Mouse (Mus musculus) left cerebral cortex, adult 11 months (tissue): ENCODE data around the gene Zdhhc18.

Experiments used
- DNase-seq: peaks from one replicate; pipeline ENCODE4 v3.0.0; 2022; ENCODE audit warnings: low spot score

Zdhhc18 gene

DNA sequence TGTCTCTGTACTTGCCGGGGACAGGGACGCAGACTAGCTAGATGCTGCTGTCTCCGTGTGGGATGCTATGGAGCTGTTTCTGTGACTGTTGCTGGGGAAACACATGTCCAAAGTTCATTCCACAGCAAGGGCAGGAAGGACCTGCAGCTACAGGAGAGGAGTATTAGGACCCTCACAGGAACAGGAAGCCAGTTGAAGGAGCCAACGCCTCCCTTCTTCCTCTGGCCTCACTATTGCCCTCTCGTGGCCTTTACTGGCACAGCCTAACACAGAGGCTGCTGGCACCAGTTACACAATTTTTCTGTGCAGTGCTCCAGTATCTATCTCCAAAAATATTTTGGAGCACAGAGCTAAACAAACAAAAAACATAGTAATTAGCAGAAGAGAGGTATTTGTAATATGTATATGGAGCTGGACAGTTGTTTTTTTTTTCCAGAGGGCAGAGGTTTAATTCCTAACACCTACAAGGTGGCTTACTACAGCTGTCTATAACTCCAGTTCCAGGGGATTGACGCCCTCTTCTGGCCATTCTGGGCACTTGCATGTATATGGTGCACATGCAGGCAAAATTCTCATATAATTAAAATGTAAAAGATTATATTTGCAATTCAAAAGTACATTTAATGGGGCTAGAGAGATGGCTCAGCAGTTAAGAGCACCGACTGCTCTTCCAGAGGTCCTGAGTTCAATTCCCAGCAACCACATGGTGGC is at the start of gene Zdhhc18:
Gene Zdhhc18 (minus strand): TSS at position 166 of the 711 bp plus-strand sequence.
- no peak for DNase-seq

DNA sequence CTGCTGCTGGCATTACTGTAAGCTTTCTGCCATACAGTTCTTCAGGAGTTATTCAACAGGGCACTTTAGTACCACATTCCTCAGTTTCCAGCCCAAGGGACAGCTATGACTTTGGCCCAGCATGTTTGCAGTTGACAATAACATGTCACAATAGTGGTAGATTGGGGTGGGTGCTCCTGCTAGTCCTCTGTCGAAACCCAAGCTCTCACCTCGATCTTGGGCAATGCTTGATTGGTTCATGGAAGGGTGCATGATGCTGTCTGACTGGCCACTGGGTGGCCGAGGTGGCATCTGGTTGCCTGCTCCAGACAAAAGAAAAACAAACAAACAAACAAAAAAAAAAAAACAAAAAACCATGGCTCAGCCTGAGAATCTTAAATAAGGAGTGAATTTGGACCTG is 45.4 kb upstream of the Zdhhc18 start:
- no peak for DNase-seq

DNA sequence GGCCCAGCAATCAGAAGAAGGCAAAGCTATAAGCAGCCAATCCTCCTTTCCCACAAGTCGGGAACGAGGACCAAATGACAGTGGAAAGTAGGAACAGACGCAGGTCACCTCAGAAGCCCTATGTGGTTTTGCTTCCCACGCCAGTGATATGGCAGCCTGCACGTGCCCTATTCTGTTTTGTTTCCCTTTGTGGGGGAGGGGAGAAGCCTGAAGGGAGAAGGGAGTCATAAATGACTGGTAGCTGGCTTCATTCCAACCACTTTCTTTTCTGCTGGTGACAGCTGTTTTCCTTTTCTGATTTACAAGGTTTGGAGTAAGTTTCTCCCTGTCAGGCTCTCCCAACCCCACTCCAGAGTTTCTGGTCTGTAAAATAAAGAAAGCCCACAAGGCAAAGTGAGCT is 40.3 kb upstream of the Zdhhc18 start:
- no peak for DNase-seq

DNA sequence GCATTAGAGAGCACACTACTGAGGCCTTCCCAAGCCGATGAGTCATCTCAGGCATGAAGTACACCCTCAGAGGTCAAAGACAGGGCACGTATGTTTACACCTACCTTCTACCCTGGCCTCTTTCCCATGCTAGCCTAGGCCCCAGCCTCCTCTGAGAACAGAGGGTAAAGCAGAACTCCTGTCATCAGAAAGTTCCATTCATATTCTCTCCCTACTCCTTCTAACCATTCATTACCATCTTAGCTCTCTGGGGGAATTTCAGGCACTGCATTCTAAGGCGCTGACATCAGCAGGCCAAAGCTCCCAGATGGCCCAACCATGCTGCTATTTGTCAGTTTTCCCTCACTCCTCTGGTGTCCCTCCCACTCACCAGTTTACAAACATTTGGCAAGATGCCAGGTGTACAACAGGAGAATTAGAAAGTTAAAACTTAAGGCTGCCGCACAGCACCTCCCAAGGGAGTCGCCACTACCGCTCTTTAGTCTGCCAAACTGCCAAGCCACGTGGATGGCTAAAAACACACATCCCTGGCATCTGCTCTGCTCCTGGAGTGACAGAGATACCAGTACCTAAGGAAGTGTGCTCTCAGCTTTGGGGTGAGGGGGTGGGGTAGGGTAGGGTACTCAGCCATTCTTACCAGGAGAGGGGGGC is 38.6 kb upstream of the Zdhhc18 start:
- DNase-seq, result no peak

DNA sequence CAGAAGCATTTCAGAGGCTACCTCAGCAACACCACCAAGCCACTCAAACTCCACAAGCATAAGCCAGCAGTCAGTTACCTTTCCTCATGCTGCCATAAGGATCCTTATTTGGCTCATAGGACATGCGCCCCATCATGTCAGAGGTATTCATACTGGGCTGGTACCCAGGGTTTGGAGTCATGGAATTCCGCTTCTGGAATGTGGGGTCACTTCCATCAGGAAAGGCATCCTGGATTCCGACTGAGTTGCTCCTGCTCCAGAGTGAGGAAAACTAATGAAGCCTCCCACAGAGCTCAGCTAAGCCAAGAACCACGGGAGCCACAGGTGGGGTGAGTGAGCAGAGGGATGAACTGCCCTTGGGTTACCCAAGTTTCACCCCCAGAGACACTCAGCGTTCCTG is 37.2 kb upstream of the Zdhhc18 start:
- DNase-seq, result no peak

DNA sequence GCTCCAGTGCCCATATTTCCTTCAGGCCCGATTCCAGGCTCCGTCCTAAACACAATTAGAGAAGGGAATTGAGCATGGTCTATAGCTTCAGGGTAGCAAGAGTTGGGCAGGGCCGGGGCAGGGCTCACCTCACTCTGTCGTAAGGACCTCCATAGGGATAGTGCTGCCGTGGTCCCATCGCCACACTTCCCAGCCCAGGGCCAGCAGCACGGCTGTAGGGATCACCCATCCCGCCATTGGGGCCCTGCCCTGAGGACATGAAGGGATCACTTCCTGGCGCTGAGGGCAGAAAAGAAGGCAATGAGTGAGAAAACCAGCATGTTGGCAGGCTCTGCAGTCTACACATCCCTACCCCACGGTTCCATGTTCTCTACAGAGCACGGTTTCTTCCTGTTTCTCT is 36.6 kb upstream of the Zdhhc18 start:
- no peak for DNase-seq

DNA sequence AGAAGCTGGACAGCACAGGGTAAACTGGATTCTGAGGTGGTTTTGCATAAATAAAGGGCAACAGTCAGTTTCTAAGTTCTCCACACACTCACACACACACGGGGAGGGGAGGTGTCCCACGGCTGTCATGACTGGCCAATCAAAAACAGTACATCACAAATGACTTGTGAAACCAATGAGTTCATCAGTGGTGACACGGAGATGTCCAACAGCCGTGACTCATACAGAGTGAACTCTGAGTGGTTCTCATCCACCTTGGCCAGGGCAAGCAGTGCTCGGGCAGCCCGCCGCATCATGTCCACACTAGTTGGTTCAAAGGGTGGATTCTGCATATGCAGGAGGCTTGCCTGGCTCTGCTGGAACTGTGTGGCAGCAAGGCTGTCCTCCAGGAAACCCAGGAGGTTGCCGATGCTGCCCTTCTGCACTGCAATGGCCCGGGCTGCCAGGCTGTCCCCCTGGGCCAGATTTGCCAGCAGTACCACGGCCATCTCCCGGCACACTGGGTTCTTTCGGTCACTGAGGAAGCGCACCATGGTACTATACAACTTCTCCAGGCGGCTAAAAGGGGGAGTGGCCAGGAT is 30.3 kb upstream of the Zdhhc18 start:
- no peak for DNase-seq

DNA sequence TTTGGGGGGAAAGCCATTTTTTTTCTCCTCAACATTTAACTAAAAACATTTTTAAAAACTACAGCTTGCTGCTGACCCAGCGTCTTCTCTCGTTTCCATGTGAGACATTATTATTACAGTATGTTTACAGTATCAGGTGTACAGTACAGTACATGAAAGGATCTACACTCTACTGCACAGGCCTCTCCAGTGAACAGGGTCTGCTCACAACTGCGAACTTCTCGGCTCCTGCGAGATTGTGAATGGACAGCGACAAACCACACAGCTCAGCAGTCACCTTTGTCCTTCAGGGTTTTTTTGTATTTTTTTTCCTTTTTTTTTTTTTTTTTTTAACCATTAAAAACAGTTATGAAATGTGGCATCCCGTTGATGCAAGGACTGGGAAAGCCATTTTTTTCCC is 29.7 kb upstream of the Zdhhc18 start:
- DNase-seq, result no peak

DNA sequence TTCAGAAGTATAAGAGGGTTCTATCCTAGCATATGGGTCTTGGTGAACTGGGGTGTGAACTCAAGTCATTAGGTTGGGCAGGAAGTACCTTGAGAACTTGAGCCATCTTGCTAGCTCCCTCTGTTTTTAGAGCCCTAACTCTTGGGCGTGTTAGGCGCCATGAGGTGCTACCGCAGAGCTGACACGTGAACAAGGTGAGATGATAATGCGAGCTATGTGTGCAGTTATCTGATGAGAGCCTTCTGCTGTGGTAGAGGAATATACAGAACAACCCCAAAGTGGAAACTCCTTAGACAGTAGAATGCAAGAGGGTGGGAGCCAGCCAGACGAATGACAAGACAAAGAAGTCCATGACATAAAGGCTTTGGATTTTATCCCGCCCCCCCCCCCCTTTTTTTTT is 27.3 kb upstream of the Zdhhc18 start:
- no peak for DNase-seq

DNA sequence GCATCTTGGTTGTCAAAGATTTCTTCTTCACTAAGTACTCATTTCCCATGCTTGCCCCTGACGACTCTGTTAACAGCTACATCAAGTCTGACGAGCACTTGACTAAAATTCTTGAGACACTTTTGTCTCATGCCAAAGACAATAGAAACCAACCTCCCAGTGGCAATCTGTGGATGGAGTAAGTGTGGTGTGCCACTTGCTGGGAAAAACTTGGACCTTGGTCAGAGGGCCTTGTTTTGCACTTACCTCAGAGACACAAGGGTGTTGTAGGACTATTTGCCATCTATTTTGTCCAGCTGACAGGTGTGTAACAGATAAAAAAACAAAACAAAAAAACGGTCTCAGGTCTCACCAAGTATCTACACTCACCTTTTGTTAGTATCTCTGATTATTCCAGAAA is 26.2 kb upstream of the Zdhhc18 start:
- no peak for DNase-seq

DNA sequence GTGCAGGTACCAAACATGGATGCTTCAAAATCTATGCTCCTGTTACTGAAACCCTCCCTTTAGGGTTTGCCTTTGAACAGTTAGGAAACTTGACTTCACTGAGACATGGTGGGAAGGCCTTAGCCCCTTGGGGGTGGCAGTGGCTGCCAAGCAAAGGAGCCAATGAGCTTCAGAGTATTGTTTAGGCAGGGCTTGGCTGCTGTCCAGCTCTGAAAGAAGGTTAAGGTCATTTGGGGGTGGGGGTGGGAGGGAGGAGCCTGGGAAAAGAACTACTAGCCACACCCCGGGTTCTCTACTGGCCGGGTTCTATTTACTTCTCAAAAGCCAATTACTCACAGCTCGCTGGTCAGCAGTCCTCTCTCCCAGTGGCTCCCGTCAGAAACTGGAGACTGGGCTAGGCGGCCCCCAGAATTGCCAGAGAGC is 25.7 kb upstream of the Zdhhc18 start:
- DNase-seq, result no peak

DNA sequence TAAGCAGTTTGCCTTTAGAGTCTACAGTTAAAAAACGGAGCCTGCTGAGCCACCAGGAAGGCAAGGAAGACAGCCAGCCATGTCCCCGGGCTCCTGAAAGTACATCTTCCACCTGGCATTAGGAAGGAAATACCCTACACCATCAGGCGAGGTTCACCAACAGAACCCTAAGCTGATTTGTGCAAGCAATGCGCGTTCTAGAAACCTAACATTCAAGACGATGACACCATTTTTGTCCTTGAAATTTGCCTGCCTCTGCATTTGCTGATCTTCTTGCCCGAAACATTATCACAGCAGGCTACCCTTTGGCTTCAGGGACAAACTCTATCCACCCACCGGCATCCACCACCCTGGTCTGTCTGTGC is 24.4 kb upstream of the Zdhhc18 start:
- DNase-seq, result no peak

DNA sequence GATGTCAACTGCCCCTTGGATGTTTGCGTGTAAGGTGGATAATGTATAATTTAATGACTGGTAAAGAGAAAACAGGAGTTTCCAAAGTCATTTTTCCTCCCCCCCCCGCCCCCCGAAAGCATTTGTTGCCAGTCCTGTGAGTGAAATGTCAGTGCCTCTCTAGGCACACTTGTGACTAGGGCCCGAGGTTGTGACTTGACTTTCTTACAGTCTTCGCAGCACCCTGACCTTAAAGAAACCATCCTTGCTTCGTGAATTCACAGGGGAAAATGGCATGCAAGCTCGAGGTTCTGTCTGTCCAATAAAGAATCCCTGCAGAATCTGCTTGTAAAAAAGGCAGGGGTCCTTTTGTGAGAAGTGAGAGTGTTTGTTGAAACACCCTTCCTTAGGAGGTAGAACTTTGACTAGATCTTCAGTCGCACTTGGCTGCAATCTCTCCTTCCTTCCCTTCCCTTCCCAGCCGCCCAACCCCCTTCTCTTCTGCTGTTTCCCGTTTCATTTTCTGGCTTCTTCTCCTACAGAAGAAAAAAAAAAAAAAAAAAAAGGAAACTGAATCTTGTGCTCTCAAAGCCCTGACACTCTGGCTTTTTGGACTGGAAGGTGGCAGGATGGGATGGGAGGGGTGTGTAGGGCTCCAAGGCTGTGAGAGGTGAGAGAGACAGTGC is 23.8 kb upstream of the Zdhhc18 start:
- no peak for DNase-seq

DNA sequence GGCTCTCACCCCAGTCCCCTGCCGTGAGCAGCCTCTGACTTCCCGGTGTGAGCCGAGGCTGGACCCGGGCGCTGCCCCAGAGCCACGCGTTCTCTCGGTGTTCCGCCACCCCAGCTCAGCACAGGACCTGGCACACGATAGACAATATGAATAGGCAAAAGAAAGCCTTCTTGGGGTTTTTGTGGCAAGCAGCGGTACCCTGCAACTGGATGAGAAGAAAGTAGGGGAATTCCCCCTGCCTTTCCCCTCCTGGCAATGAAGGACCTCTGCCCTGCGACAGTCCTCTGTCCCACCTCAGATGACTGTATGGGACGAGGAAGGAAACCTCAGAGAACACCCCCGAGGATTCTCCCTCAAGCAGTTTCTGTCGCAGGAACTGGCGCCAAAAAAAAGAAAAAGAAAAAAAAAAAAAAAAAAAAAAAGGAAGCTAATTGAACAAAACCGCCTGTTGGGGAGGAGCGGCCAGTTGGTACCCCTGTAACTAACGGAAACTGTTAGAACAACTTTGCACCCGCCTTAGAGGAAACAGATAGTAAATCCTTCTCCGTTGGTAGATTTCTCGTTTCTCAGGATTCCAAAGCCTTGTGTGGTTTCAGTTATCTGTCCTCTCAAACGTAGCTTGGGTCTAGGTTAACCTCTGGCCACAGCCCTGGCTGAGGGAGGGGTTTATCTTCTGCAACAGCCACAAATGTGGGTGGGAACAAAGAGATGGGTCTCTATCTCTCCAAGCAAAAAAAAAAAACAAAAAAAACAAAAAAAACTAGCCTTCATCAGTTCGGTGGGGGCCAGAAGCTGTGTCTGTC is 23.1 kb upstream of the Zdhhc18 start:
- no peak for DNase-seq

DNA sequence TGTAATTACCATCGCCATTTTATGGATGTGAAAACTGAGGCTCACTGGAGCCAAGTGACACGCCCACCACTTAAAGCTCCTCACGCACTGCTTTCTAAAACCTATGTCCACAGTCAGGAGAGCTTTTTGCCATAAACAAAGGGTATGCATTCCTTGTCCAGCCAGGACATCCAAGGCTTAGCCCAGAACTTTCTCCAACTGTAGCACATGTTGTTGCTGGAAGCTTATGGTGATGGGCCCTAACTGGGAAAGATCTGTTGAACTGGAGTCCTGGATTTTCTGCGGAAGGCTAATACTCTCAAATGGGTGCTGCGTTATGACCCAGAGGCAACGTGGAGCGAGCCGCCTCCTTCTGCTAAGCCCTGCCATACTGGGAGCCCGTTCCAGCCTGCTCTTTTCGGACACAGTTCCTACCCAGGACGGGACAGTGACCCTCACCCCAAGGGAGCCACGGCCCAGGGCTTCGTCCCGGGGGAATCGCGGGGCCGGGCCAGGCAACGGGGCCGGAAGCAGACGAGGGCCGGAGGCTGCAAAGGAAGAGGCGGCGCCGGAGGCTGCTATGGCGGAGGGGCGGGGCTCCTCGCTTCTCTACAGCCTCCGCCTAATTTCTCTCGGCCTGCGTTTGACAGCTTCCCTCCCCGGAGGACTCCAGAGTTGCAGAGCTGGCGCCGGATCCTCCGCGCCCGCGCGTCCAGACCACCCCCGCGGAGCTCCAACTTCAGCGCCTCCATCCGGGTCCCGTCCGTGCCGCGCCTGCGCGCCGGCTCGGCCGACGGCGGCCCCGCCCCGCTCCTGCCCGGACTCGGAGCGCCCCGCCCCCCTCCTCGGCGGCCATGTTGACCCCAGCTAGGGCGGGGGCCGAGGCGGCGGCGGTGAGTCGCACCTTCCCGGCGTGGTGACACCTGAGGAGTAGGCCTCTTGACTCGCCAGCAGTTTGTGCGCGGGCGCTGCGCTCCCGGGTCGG is 22.2 kb upstream of the Zdhhc18 start, which contains the start of gene Pigv:
Gene Pigv (minus strand): TSS at position 767 of the 964 bp plus-strand sequence.
- DNase-seq, result peak; percentile 88

DNA sequence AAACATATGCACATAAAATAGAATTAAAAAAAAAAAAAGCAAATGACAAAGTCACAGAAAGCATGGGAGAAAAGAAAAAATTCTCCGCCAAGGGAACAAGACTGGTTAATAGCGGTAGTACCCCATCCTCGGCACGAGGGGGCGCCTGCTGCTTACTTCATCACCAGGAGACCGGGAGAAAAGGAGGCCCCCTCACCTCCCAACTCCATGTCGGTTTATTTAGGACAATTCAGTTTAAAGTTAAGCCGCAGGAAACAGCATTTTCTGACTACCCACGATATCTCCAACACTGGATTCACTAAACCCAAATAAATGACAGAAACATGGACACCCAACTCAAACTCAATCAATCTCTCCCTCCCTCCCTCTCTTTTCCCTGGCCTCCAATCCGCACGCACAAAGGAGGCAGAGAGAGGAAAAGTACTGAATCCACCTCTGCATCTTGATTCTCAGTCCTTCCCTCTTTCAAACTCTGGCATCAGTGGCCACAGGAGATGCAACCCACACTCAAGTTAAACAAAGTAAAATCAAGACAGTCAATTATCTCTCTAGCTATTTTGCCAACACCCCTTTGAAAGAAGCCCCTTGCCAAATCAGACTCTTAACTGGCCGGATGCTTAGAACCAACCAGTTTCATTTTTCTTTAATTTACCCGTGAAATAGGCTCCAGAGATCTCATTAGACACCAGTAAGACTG is 21.4 kb upstream of the Zdhhc18 start:
- DNase-seq, result peak; percentile 81

DNA sequence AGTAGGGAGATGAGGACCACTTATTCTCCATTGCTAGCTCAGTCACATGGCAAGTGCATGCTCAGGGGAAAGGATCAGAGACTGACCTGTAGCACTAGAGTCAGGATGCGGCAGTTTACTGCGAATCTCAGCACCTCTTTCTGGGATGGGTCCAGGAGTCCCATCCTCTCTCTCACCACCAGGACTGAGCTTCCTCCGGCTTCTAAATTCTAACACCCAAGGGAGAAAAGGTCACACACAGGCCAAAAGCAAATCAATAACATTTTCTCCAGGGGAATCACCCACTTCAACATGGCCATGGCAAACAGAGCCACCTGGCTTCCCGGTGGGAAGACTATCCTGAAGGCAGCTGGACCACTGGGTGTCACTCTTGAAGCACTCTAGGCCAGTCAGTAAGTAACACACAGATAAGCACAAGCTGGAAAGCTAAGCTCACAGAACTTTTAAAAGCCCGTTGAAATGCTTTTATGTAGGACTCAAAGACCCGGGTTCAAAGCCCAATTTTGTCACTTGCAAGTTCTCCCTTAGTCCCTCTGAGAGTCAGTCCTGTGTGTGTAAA is 19.8 kb upstream of the Zdhhc18 start:
- no peak for DNase-seq

DNA sequence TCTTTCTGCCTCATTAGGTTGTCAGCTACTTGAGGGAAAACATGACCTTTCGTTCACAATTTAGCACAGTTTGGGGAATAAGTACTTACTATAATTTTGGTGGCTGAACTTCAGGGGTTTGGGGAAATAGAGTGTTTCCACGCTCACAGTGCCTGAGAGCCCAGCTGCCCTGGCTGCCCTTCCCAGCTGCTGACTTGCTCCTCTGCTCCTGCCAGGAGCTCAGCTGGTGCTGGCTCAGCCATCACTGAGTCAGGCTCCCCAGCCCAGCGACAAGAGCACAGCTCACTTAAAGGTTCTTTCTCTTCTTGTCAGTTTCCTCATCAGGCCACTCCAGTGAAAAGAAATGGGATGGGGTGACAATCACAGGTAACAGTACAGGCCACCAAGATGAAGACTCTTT is 18.6 kb upstream of the Zdhhc18 start:
- no peak for DNase-seq

DNA sequence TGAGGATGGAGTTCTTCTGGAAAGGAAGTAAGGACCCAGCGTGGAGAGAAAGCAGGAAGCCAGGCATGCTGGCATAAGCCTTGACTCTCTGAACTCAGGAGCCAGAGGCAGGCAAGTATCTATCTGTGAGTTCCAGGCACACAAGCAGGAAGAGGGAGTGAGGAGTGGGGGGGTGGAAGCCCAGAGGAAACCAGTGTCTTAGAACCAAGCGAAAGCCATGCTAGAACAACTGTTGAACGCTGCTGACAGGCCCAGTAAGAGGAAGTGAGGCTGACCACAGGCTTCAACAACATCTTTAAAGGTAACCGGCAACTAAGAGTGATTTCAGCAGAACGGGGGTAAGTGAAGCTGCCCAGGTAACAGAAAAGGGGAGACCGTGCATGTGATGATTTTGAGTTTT is 16.2 kb upstream of the Zdhhc18 start:
- no peak for DNase-seq

DNA sequence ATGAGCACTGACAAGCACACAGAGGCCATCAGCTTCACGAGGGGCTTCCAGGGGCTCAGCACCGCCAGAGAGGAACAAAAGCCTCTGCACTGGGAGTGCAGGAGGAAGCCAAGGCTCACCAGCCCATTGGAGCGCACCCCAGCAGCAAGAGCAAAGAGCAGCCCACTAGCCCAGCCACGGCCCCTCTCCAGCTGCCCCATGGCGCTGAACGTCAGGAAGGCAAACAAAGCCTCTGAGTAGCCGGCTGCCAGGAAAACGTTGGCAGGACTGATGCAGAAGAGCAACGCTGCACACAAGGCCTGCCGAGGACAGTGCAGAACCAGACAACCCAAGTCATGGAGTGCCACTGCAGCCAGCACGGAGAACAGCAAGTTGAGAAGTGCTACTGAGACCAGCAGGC is 15.2 kb upstream of the Zdhhc18 start:
- DNase-seq, result no peak
